Mouse (Mus musculus) E14TG2a.4 (cell line): Measurements from ENCODE around the gene Col27a1.
A peak's percentile ranks its signal among the peaks of the same experiment; 100 is the strongest.

Source experiments
- H3K27me3 ChIP-seq: 2 replicates; pipeline ENCODE4 v1.6.1; 2014; ENCODE audit warnings: low read length, control low read depth; ENCODE audit not compliant: insufficient read depth
- H3K36me3 ChIP-seq: 2 replicates; pipeline ENCODE4 v1.6.1; 2014; ENCODE audit warnings: low read length, control low read depth; ENCODE audit not compliant: insufficient read depth
- H3K4me1 ChIP-seq: replicated peaks from 2 replicates; pipeline ENCODE4 v1.6.1; 2014; ENCODE audit warnings: low read depth, low read length, control low read depth
- H3K4me3 ChIP-seq: replicated peaks from 2 replicates; pipeline ENCODE4 v1.5.1; 2014; ENCODE audit warnings: mild to moderate bottlenecking, low read length
- H3K9me3 ChIP-seq: 2 replicates; pipeline ENCODE4 v1.6.1; 2014; ENCODE audit warnings: low read length, control low read depth
- CTCF ChIP-seq: conservative IDR thresholded peaks from 2 replicates; pipeline ENCODE4 v1.5.1; 2014; ENCODE audit warnings: low read length
- NANOG ChIP-seq: IDR thresholded peaks from 2 replicates; pipeline ENCODE4 v1.6.1; 2014; ENCODE audit warnings: borderline replicate concordance, low read length, mixed read lengths
- POU5F1 ChIP-seq: IDR thresholded peaks from 2 replicates; pipeline ENCODE4 v1.6.1; 2014; ENCODE audit warnings: low read length, borderline replicate concordance

The Col27a1 gene

GRCm38 (mm10) chr4:63191641-63192040 is 22.2 kb upstream of the Col27a1 start:
- H3K4me1 ChIP-seq, result no peaks in the 10 kb centered on the region
- H3K36me3 ChIP-seq, result no peaks in the 10 kb centered on the region
- no peak overlapping the region for H3K4me3 ChIP-seq
- no peak for TF ChIP-seq POU5F1
- no peak for TF ChIP-seq CTCF
- no peak for TF ChIP-seq NANOG
- H3K9me3 ChIP-seq, result no peaks in the 10 kb centered on the region
- peaks cover 29% of the 10 kb centered on the region for H3K27me3 ChIP-seq

GRCm38 (mm10) chr4:63194366-63194765 is 19.4 kb upstream of the Col27a1 start:
- Histone ChIP-seq H3K27me3 (peaks cover 15% of the 10 kb centered on the region), H3K36me3 (no peaks in the 10 kb centered on the region), H3K9me3 (no peaks in the 10 kb centered on the region), H3K4me3 (no peak overlapping the region), H3K4me1 (no peaks in the 10 kb centered on the region)
- no peak for TF ChIP-seq NANOG

GRCm38 (mm10) chr4:63199366-63199765 is 14.4 kb upstream of the Col27a1 start:
- Histone ChIP-seq H3K4me3 (no peak overlapping the region), H3K36me3 (no peaks in the 10 kb centered on the region), H3K9me3 (no peaks in the 10 kb centered on the region), H3K27me3 (peaks cover 5% of the 10 kb centered on the region), H3K4me1 (no peaks in the 10 kb centered on the region)
- TF ChIP-seq POU5F1 (no peak), NANOG (no peak), CTCF (no peak)

GRCm38 (mm10) chr4:63203874-63204273 is 9.9 kb upstream of the Col27a1 start:
- no peak for TF ChIP-seq NANOG
- TF ChIP-seq POU5F1, result no peak
- no peak for TF ChIP-seq CTCF
- no peaks in the 10 kb centered on the region for H3K36me3 ChIP-seq
- H3K27me3 ChIP-seq, result peaks cover 8% of the 10 kb centered on the region
- no peak overlapping the region for H3K4me3 ChIP-seq
- no peaks in the 10 kb centered on the region for H3K4me1 ChIP-seq
- peaks cover 16% of the 10 kb centered on the region for H3K9me3 ChIP-seq

- TF ChIP-seq CTCF, result no peak
- no peak for TF ChIP-seq NANOG
- TF ChIP-seq POU5F1, result no peak
- Histone ChIP-seq H3K36me3 (no peaks in the 10 kb centered on the region), H3K4me3 (no peak overlapping the region), H3K27me3 (peaks cover 21% of the 10 kb centered on the region), H3K9me3 (peaks cover 16% of the 10 kb centered on the region), H3K4me1 (no peaks in the 10 kb centered on the region)
These were observed 8.2 kb upstream of the Col27a1 start for GRCm38 (mm10) chr4:63205583-63205982.

GRCm38 (mm10) chr4:63215185-63215992 is 1.6 kb downstream of the Col27a1 start:
- H3K4me1 ChIP-seq, result peaks cover 20% of the 10 kb centered on the region
- peaks cover 93% of the 10 kb centered on the region for H3K27me3 ChIP-seq
- peak; percentile 47 for TF ChIP-seq CTCF
- TF ChIP-seq POU5F1, result no peak
- H3K9me3 ChIP-seq, result peaks cover 5% of the 10 kb centered on the region; the same call in 1 of the 2 replicates
- H3K36me3 ChIP-seq, result no peaks in the 10 kb centered on the region
- peak overlapping the region; percentile 83 for H3K4me3 ChIP-seq

GRCm38 (mm10) chr4:63215993-63216531 is 2.3 kb downstream of the Col27a1 start:
- H3K36me3 ChIP-seq, result no peaks in the 10 kb centered on the region
- H3K4me3 ChIP-seq, result peak overlapping the region; percentile 83
- H3K9me3 ChIP-seq, result peaks cover 5% of the 10 kb centered on the region; the same call in 1 of the 2 replicates
- peaks cover 20% of the 10 kb centered on the region for H3K4me1 ChIP-seq
- peaks cover 93% of the 10 kb centered on the region for H3K27me3 ChIP-seq
- TF ChIP-seq CTCF, result peak; percentile 24; the same call in 1 of the 2 replicates
- TF ChIP-seq POU5F1, result no peak
- no peak for TF ChIP-seq NANOG

- Histone ChIP-seq H3K4me1 (peaks cover 20% of the 10 kb centered on the region), H3K27me3 (peaks cover 91% of the 10 kb centered on the region), H3K4me3 (peak overlapping the region; percentile 83), H3K36me3 (no peaks in the 10 kb centered on the region), H3K9me3 (peaks cover 5% of the 10 kb centered on the region; the same call in 1 of the 2 replicates)
- TF ChIP-seq POU5F1 (no peak), NANOG (no peak), CTCF (no peak)
These were observed 2.8 kb downstream of the Col27a1 start for GRCm38 (mm10) chr4:63216566-63216965.
